Mouse (Mus musculus): ENCODE data around the gene Ears2.

DNA sequence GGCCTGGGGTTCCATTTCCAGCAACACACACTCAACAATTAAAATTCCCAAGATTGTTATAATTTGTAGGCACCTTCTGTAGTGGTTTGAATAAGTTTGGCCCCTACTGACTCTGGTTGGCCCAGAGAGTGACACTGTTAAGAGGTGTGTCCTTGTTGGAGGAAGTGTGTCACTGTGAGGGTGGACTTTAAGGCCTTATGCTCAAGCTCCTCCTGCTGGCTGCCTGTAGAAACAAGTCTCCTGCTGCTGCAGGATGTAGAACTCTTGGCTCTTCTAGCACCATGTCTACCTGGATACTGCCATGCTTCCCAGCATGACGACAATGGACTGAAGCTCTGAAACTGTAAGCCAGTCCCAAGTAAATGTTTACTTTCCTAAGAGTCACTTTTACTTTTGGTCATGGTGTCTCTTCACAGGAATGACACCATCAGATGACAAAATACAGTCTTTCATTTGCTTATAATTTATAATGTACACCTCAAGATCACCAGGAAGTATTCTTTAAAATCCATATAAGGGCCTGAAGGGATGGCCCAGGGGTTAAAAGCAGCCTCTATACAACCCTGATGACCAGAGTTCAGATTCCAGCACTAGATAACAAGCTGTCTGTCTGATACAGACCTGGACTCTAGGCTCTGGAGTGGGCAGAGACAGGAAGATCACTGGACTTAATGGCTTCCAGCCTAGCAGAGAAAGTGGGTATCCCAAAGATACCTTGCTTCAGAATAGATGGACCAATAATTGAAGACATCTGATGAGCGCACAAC lies 27.7 kb upstream of the Ears2 start:
- no peak for TF ChIP-seq POLR2A (IDR thresholded peaks at IDR 0.05; ENCODE audit: insufficient read length, low read depth)
- TF ChIP-seq MAX (IDR thresholded peaks at IDR 0.05; ENCODE audit: low read depth): no peak
- no peak for TF ChIP-seq USF1 (IDR thresholded peaks at IDR 0.05; ENCODE audit: low read depth)
- TF ChIP-seq MYOG (IDR thresholded peaks at IDR 0.05; ENCODE audit: control insufficient read depth in 1 of 3, insufficient read depth in 1 of 3, insufficient read length in 2 of 3, low read depth in 2 of 3): no peak
- TF ChIP-seq CEBPB (IDR thresholded peaks at IDR 0.05; ENCODE audit: insufficient read depth, poor library complexity, severe bottlenecking): no peak
- no peak for TF ChIP-seq POLR2AphosphoS2 (IDR thresholded peaks at IDR 0.05; ENCODE audit: insufficient read length, low read depth)
